Mouse (Mus musculus): ENCODE measurements around the gene Abcg1. TPM values are rescaled to one million over a fixed set of nuclear protein-coding genes. Genes with fewer than 3 reads are reported as not detected.

The Abcg1 gene
- polyA plus RNA-seq (2012; rRNA removed) = 53.2 and 57.4 TPM in 2 replicates

- peak; percentile 52 for DNase-seq
- TF ChIP-seq CTCF (IDR thresholded peaks at IDR 0.05; ENCODE audit: insufficient read depth, low read length) (no peak), POLR2A (IDR thresholded peaks at IDR 0.05; ENCODE audit: borderline replicate concordance, extremely low read depth, low read depth, low read length) (peak; percentile 47; the same call in 1 of the 2 replicates)
- WGBS = 4% methylated on average over 49 of the region's 49 CpGs
- Histone ChIP-seq H3K4me1 (ENCODE audit: control insufficient read depth, insufficient read depth, low read length) (peaks cover 8% of the 10 kb centered on the region), H3K4me3 (replicated peaks; ENCODE audit: extremely low read depth, low read depth, low read length) (peak within 1 kb of the TSS; percentile 85)
These were observed at the start of gene Abcg1 for GRCm38 (mm10) chr17:31057151-31057890. TSS of gene Abcg1 (plus strand) at chr17:31057675.

- Histone ChIP-seq H3K4me1 (ENCODE audit: control insufficient read depth, insufficient read depth, low read length) (0 out of 2 replicates have a peak, but pooled peaks cover 4% of the 10 kb centered on the region), H3K4me3 (replicated peaks; ENCODE audit: extremely low read depth, low read depth, low read length) (no peak overlapping the region)
- no peak for DNase-seq
- TF ChIP-seq POLR2A (IDR thresholded peaks at IDR 0.05; ENCODE audit: borderline replicate concordance, extremely low read depth, low read depth, low read length) = no peak
- TF ChIP-seq CTCF (IDR thresholded peaks at IDR 0.05; ENCODE audit: insufficient read depth, low read length) = no peak
- 79% methylated on average over 8 of the region's 8 CpGs for WGBS
These were observed 49.1 kb upstream of the Abcg1 start for GRCm38 (mm10) chr17:31008416-31008815.

GRCm38 (mm10) chr17:31011551-31012394 lies 45.7 kb upstream of the Abcg1 start:
- Histone ChIP-seq H3K4me1 (ENCODE audit: control insufficient read depth, insufficient read depth, low read length) (0 out of 2 replicates have a peak, but pooled peaks cover 4% of the 10 kb centered on the region), H3K4me3 (replicated peaks; ENCODE audit: extremely low read depth, low read depth, low read length) (no peak overlapping the region)
- WGBS = 25% methylated on average over 9 of the region's 9 CpGs
- DNase-seq = peak; percentile 39
- TF ChIP-seq CTCF (IDR thresholded peaks at IDR 0.05; ENCODE audit: insufficient read depth, low read length) (peak; percentile 98), POLR2A (IDR thresholded peaks at IDR 0.05; ENCODE audit: borderline replicate concordance, extremely low read depth, low read depth, low read length) (no peak)

GRCm38 (mm10) chr17:31018267-31018666 lies 39.2 kb upstream of the Abcg1 start:
- Histone ChIP-seq H3K4me1 (ENCODE audit: control insufficient read depth, insufficient read depth, low read length) (no peaks in the 10 kb centered on the region), H3K4me3 (replicated peaks; ENCODE audit: extremely low read depth, low read depth, low read length) (no peak overlapping the region)
- TF ChIP-seq POLR2A (IDR thresholded peaks at IDR 0.05; ENCODE audit: borderline replicate concordance, extremely low read depth, low read depth, low read length) (no peak), CTCF (IDR thresholded peaks at IDR 0.05; ENCODE audit: insufficient read depth, low read length) (peak; percentile 60)
- WGBS = 60% methylated on average over 4 of the region's 4 CpGs
- DNase-seq = peak; percentile 48

- no peak for TF ChIP-seq POLR2A (IDR thresholded peaks at IDR 0.05; ENCODE audit: borderline replicate concordance, extremely low read depth, low read depth, low read length)
- TF ChIP-seq CTCF (IDR thresholded peaks at IDR 0.05; ENCODE audit: insufficient read depth, low read length) = peak; percentile 80
- 5% methylated on average over 2 of the region's 2 CpGs for WGBS
- no peak overlapping the region for H3K4me3 ChIP-seq (replicated peaks; ENCODE audit: extremely low read depth, low read depth, low read length)
- no peaks in the 10 kb centered on the region for H3K4me1 ChIP-seq (ENCODE audit: control insufficient read depth, insufficient read depth, low read length)
- DNase-seq = peak; percentile 58
These were observed 38.0 kb upstream of the Abcg1 start for GRCm38 (mm10) chr17:31019505-31019904.

- 53% methylated on average over 2 of the region's 2 CpGs for WGBS
- H3K4me3 ChIP-seq (replicated peaks; ENCODE audit: extremely low read depth, low read depth, low read length) = no peak overlapping the region
- no peak for DNase-seq
- TF ChIP-seq CTCF (IDR thresholded peaks at IDR 0.05; ENCODE audit: insufficient read depth, low read length) (no peak), POLR2A (IDR thresholded peaks at IDR 0.05; ENCODE audit: borderline replicate concordance, extremely low read depth, low read depth, low read length) (no peak)
- H3K4me1 ChIP-seq (ENCODE audit: control insufficient read depth, insufficient read depth, low read length) = no peaks in the 10 kb centered on the region
These were observed 37.4 kb upstream of the Abcg1 start for GRCm38 (mm10) chr17:31020078-31020477.

GRCm38 (mm10) chr17:31021276-31021675 lies 36.2 kb upstream of the Abcg1 start:
- no peak overlapping the region for H3K4me3 ChIP-seq (replicated peaks; ENCODE audit: extremely low read depth, low read depth, low read length)
- 88% methylated on average over 8 of the region's 8 CpGs for WGBS

GRCm38 (mm10) chr17:31024125-31024781 lies 33.2 kb upstream of the Abcg1 start:
- Histone ChIP-seq H3K4me1 (ENCODE audit: control insufficient read depth, insufficient read depth, low read length) (no peaks in the 10 kb centered on the region), H3K4me3 (replicated peaks; ENCODE audit: extremely low read depth, low read depth, low read length) (no peak overlapping the region)
- no peak for TF ChIP-seq POLR2A (IDR thresholded peaks at IDR 0.05; ENCODE audit: borderline replicate concordance, extremely low read depth, low read depth, low read length)
- no peak for DNase-seq
- WGBS = 30% methylated on average over 7 of the region's 7 CpGs

More at GRCm38 (mm10) chr17:31021276-31021675, 36.2 kb upstream of the Abcg1 start:
- no peaks in the 10 kb centered on the region for H3K4me1 ChIP-seq (ENCODE audit: control insufficient read depth, insufficient read depth, low read length)
- no peak for TF ChIP-seq CTCF (IDR thresholded peaks at IDR 0.05; ENCODE audit: insufficient read depth, low read length)
- TF ChIP-seq POLR2A (IDR thresholded peaks at IDR 0.05; ENCODE audit: borderline replicate concordance, extremely low read depth, low read depth, low read length) = no peak
- DNase-seq = no peak

- Histone ChIP-seq H3K4me1 (ENCODE audit: control insufficient read depth, insufficient read depth, low read length) (no peaks in the 10 kb centered on the region), H3K4me3 (replicated peaks; ENCODE audit: extremely low read depth, low read depth, low read length) (no peak overlapping the region)
- WGBS = 50% methylated on average over 5 of the region's 5 CpGs
- no peak for DNase-seq
- no peak for TF ChIP-seq POLR2A (IDR thresholded peaks at IDR 0.05; ENCODE audit: borderline replicate concordance, extremely low read depth, low read depth, low read length)
- TF ChIP-seq CTCF (IDR thresholded peaks at IDR 0.05; ENCODE audit: insufficient read depth, low read length) = no peak
These were observed 32.7 kb upstream of the Abcg1 start for GRCm38 (mm10) chr17:31024782-31025125.
